Comparison of ENCODE assay signal across 7 mouse cellular contexts in genomic region chr17:73804592-73805271, GRCm38 (mm10). TPM values are rescaled to one million over a fixed set of nuclear protein-coding genes. Genes with fewer than 3 reads are reported as not detected.
DNase-seq lines count a peak whose midpoint lies in the region; ATAC-seq lines count a peak whose summit lies in the region.

No protein-coding gene starts in this region.

- no peaks in the 10 kb centered on the region for H3K36me3 ChIP-seq in limb, embryonic 10.5 days
- no peaks in the 10 kb centered on the region for H3K36me3 ChIP-seq in midbrain, embryonic 13.5 days

- peak overlapping the region; percentile 82 for H3K9ac ChIP-seq in midbrain, embryonic 13.5 days (replicated peaks)

- DNase-seq in adrenal gland, postnatal 10 days, result peak; percentile 89
- DNase-seq in embryo, embryonic 9.5 days (ENCODE audit: extremely low spot score), result peak; percentile 90
- peak; percentile 91 to 93 for DNase-seq in heart, adult 18-20 months
- DNase-seq in kidney, adult 18-20 months, result peak; percentile 89
- peak; percentile 91 for DNase-seq in limb, embryonic 10.5 days (ENCODE audit: low spot score)
- DNase-seq in spleen, adult 12 weeks (ENCODE audit: low spot score), result peak; percentile 67

- H3K27ac ChIP-seq in limb, embryonic 10.5 days, result peak overlapping the region; percentile 78
- peak overlapping the region; percentile 84 for H3K27ac ChIP-seq in midbrain, embryonic 13.5 days

- under 1% methylated on average over 45 of the region's 45 CpGs for WGBS in limb, embryonic 10.5 days
- under 1% methylated on average over 45 of the region's 45 CpGs for WGBS in midbrain, embryonic 13.5 days

- H3K4me1 ChIP-seq in limb, embryonic 10.5 days, result peaks cover 19% of the 10 kb centered on the region
- peaks cover 13% of the 10 kb centered on the region for H3K4me1 ChIP-seq in midbrain, embryonic 13.5 days (replicated peaks)

- peak overlapping the region; percentile 66 for H3K4me3 ChIP-seq in limb, embryonic 10.5 days
- H3K4me3 ChIP-seq in midbrain, embryonic 13.5 days (replicated peaks), result peak overlapping the region; percentile 75

- no peaks in the 10 kb centered on the region for H3K27me3 ChIP-seq in limb, embryonic 10.5 days (ENCODE audit: low read depth, poor library complexity, severe bottlenecking)
- no peaks in the 10 kb centered on the region for H3K27me3 ChIP-seq in midbrain, embryonic 13.5 days

- H3K9me3 ChIP-seq in limb, embryonic 10.5 days (replicated peaks), result no peaks in the 10 kb centered on the region
- H3K9me3 ChIP-seq in midbrain, embryonic 13.5 days, result no peaks in the 10 kb centered on the region

- H3K4me2 ChIP-seq in midbrain, embryonic 13.5 days (replicated peaks), result peak overlapping the region; percentile 84

- peak; percentile 99 for ATAC-seq in midbrain, embryonic 13.5 days

RNA-seq across cellular contexts. Expression of gene Ehd3, which starts 0.8 kb away (rescaled TPM):
- total RNA-seq in adrenal gland, postnatal 10 days (2021), result 10 to 100 TPM; 41.0 to 70.0 TPM
- total RNA-seq in heart, adult 18-20 months (2021), result 1 to 10 TPM; 2.8 to 5.3 TPM
- polyA plus RNA-seq in limb, embryonic 10.5 days (2016; fragmentation: Nextera tagmentation; extraction: Ambion mirVana), result 9.8 and 11.8 TPM in 2 replicates
- polyA plus RNA-seq in midbrain, embryonic 13.5 days (2015; fragmentation: Nextera tagmentation; extraction: Ambion mirVana), result 10.7 and 11.4 TPM in 2 replicates

Comparison
In these comparisons a context has a peak if more than half of its experiments do, and no peak if none do; other contexts are left out.
1. Peak in every context shown above with its lines: DNase-seq, ATAC-seq, H3K4me3 ChIP-seq and H3K27ac ChIP-seq.
2. RNA of gene Ehd3, which starts 0.8 kb away (total RNA-seq): 41.0 to 70.0 TPM in adrenal gland, postnatal 10 days; 2.8 to 5.3 TPM in heart, adult 18-20 months; every median in the first group is over 4 times any median in the second.